Mouse (Mus musculus): ENCODE measurements around the gene Zdhhc14. TPM values are rescaled to one million over a fixed set of nuclear protein-coding genes. Genes with fewer than 3 reads are reported as not detected.

Zdhhc14 gene
- polyA plus RNA-seq, 1 experiment from 2014 or later: 3.5 TPM

- DNase-seq (ENCODE audit: low spot score): no peak
These were observed 163.2 kb downstream of the Zdhhc14 start for GRCm38 (mm10) chr17:5655536-5655935.

- DNase-seq (ENCODE audit: low spot score): no peak
These were observed 168.1 kb downstream of the Zdhhc14 start for GRCm38 (mm10) chr17:5660317-5661080.

- no peak for DNase-seq (ENCODE audit: low spot score)
These were observed 174.3 kb downstream of the Zdhhc14 start for GRCm38 (mm10) chr17:5666652-5667051.

- DNase-seq (ENCODE audit: low spot score): no peak
These were observed 176.1 kb downstream of the Zdhhc14 start for GRCm38 (mm10) chr17:5668456-5668855.

GRCm38 (mm10) chr17:5668981-5669380 lies 176.6 kb downstream of the Zdhhc14 start:
- DNase-seq (ENCODE audit: low spot score): no peak

- no peak for DNase-seq (ENCODE audit: low spot score)
These were observed 183.6 kb downstream of the Zdhhc14 start for GRCm38 (mm10) chr17:5675951-5676350.

GRCm38 (mm10) chr17:5679315-5679714 lies 187.0 kb downstream of the Zdhhc14 start:
- DNase-seq (ENCODE audit: low spot score): no peak

- no peak for DNase-seq (ENCODE audit: low spot score)
These were observed 193.0 kb downstream of the Zdhhc14 start for GRCm38 (mm10) chr17:5685324-5685723.

- DNase-seq (ENCODE audit: low spot score): no peak
These were observed 195.5 kb downstream of the Zdhhc14 start for GRCm38 (mm10) chr17:5687810-5688209.

GRCm38 (mm10) chr17:5688222-5688621 lies 195.9 kb downstream of the Zdhhc14 start:
- no peak for DNase-seq (ENCODE audit: low spot score)

- DNase-seq (ENCODE audit: low spot score): no peak
These were observed 196.3 kb downstream of the Zdhhc14 start for GRCm38 (mm10) chr17:5688669-5689068.

- no peak for DNase-seq (ENCODE audit: low spot score)
These were observed 198.6 kb downstream of the Zdhhc14 start for GRCm38 (mm10) chr17:5690746-5691535.

- DNase-seq (ENCODE audit: low spot score): no peak
These were observed 200.3 kb downstream of the Zdhhc14 start for GRCm38 (mm10) chr17:5692661-5693060.

GRCm38 (mm10) chr17:5693256-5693655 lies 200.9 kb downstream of the Zdhhc14 start:
- no peak for DNase-seq (ENCODE audit: low spot score)

GRCm38 (mm10) chr17:5698447-5699096 lies 206.2 kb downstream of the Zdhhc14 start:
- DNase-seq (ENCODE audit: low spot score): no peak

- no peak for DNase-seq (ENCODE audit: low spot score)
These were observed 218.2 kb downstream of the Zdhhc14 start for GRCm38 (mm10) chr17:5710320-5711104.

GRCm38 (mm10) chr17:5711861-5712260 lies 219.5 kb downstream of the Zdhhc14 start:
- no peak for DNase-seq (ENCODE audit: low spot score)

GRCm38 (mm10) chr17:5713141-5713540 lies 220.8 kb downstream of the Zdhhc14 start:
- DNase-seq (ENCODE audit: low spot score): no peak

- no peak for DNase-seq (ENCODE audit: low spot score)
These were observed 224.6 kb downstream of the Zdhhc14 start for GRCm38 (mm10) chr17:5716912-5717311.

- no peak for DNase-seq (ENCODE audit: low spot score)
These were observed 226.5 kb downstream of the Zdhhc14 start for GRCm38 (mm10) chr17:5718768-5719387.

- no peak for DNase-seq (ENCODE audit: low spot score)
These were observed 230.4 kb downstream of the Zdhhc14 start for GRCm38 (mm10) chr17:5722802-5723201.

Data from thymus, postnatal 0 days (tissue).